Mouse (Mus musculus) kidney, postnatal 36 days (tissue): ENCODE measurements at regions not wholly inside any gene's neighbourhood (a gene's known extent, or its start where the extent isn't known, plus 50 kb on each side); places are given as distances from the start of the nearest gene placed in this dataset.
"Not testable (repeated sequence)": the region's sequence is repeated elsewhere in the genome, so short reads cannot be mapped to it uniquely, and the experiment has no call there.

Source experiments
- DNase-seq, 2 experiments: peaks; one replicate each; pipeline ENCODE4 v3.0.0; 2021 to 2022; ENCODE audit warnings: mixed read lengths in 2 of 2

DNA sequence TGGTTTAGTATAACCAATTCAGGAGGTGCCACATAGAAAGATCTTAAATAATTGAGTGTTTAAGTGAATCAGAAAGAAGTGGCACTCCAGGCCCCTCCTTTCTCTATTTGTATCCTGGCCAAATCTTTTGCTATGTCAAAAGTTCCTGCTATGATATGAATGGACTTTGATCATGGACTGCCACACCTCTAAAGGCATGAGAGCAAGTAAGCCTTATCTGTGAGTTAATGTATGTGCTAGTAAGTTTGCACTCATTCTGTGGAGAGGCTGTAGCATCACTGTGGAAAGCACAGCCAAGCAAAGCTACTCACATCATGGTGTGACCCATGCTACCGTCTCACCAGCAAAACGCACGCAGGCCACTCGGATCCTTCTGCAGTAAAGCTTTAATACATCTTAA lies 140.2 kb downstream of the Jrkl start:
- DNase-seq, result no peak

DNA sequence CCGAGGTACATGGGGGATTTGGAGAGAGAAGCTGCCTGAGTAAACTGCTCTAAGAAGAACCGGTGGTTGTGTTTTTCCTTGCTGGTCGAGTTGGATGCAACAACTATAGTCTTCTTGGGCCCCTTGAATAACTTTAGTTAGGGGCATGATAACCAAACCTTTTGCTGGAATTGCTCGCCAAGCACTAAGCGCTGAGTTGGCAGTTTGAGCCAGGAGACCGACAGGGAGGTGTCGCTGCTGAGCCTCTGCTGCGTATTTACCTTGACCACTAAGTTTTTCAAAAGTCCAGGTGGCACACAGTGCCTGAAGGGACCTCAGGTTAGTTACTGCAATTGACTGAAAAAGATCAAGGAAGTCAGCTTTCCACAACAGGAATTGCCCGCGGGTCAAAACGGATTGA lies 162.0 kb downstream of the Jrkl start:
- no peak for DNase-seq

DNA sequence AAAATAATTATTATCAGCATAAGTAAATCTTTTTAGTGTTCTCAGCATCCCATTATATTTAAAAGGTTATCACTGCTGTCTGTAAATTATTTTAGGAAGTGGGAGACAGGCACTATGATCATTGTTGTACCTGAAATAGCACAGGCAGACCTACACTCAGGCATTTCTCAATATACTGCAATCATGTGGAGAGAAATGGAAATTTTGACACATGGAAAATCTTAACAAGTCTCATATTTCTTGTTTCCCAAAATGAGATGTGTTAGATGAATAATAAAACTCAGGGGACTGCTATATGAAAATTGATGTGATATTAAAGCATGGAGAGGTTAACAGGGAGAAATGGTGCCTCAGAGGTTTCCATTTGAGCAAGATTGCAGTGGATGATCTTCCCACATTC lies 196.6 kb downstream of the Jrkl start:
- DNase-seq, result no peak

DNA sequence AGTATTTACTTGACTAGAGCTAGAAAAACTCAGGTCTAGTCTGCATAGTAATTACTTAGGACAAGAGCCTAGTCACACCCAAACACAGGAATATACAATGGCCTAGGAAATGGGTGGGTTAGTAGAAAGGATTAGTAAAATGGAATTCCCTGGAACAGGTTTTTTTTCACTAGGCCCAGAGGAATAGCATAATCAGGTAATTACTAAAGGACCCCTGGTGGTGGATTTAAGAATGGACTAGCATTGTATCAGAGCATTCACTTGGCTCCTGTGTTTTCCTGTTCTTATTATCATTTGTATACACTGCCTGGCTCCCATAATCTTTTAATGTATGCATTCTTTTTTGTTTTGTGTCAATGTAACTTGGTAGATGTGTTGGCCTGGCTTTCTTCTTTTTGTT lies 226.6 kb downstream of the Jrkl start:
- DNase-seq, result no peak

DNA sequence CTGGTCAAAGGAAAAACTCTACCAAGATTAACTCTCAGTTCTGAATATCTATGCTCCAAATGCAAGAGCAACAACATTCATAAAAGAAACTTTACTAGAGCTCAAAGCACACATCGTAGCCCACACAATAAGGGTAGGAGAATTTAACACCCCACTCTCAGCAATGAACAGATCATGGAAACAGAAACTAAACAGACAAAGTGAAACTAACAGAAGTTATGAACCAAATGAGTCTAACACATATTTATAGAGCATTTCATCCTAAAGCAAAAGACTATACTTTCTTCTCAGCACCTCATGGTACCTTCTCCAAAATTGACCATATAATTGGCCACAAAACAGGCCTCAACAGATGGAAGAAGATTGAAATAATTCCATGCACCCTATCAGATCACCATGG lies 262.4 kb downstream of the Jrkl start:
- DNase-seq, result not testable (repeated sequence)

DNA sequence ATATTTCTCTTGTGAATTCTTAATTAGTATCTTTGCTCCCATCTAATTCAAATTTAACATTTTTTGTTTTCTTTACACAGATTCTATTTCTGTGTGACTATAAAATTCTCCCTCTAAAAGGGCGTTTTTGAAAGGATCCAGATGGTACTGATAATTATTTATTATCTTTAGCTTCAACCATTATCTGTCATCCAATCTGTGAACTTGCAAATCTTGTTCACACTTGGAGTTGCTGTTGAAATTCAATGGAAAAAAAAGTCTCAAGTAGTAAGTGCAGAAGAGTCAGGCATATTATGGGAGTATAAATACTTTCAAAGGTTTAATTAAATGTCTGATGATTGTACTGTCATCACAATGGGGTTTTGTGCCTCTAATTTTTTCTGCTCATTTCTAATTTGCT lies 272.6 kb downstream of the Jrkl start:
- no peak for DNase-seq

DNA sequence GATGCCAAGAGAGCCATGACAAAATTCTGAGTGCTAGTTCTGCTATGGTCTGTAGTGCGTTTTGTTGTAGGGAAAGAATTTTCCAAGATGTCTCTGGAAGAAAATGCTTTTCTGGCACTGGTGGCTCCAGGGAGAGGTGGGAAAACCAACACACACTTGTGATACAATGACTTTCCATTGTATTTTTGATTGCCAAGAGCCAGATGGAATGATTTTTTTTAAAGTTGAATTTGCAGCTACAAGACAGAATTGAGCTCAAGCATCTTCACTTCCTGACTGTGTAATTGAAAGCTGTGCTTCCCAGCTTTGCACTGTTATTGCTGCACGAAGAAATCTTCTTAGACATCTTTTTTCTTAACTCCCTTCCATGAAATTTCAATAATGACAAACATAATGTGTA lies 285.3 kb downstream of the Jrkl start:
- no peak for DNase-seq

DNA sequence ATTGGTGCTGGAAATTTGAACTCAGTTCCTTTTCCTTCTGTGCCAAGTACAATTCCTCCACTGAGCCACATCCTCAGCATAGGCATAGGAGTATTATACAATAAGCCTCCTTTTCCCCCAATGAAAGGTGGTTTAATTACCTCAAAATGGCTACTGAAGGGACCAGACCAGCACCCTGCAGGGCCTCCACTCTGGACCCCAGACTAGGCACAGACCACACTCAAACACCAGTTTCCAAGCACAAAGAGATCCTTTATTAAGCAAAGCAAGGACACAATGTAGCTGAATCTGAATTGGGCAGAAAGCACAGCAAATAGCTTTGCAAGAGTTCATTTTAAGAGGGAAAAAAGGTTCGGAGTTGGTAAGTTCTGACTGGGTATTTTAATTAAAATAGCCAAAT lies 299.5 kb downstream of the Jrkl start:
- no peak for DNase-seq

DNA sequence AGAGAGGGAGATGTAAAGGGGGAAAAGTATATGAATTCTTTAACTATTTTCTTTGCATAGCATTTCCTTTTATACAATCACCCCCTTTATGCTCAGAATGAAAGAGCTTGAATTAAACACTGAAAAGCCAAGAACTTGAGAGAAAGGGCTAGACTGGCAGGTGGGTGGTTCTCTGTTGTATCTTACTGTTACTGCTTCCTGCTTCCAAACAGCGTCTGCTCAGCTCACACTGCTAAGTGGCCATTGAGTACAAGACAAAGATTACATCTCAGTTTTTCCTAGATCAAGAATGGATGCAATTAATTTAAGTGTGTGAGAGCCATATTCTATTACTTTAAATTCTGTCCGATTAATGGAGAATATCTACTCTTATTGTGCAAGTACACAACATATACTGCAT lies 300.2 kb downstream of the Jrkl start:
- DNase-seq, result no peak

DNA sequence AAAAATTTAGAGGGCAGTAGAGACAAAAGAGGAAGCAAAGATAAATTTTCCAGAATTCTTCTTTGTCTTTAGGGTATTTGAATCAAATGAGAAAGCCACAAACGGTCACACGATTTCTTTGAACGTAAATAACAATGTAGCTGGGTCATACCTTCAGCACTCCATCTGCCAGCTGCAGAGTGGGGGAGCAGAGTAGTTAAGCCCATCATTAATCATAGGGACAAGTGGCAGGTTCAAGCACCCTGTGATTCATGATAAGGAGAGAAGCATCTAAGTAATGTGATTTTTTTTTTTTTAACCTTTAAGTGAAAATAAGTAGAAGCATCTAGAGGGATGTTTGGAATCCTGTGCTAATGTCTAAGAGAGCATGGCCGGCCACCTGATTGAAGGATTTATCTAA lies 300.6 kb downstream of the Jrkl start:
- no peak for DNase-seq

DNA sequence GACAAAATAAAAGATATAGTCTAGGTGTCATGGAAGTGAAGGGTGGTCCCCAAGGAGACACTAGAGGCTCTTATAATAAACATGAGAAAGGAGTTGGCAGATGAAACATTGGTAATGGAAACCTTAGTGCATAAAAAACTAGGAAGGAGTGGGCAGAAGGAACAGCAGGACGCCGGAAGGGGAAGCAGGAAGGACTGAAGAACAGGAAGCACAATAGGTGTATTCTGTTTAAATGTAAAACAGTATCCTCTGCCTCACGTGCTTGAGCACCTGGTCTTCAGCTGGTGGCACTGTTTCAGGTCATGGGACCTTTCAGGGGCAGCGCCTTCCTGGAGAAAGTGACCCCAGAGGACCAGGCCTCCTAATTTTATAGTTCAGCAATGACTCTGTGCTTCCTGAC lies 310.6 kb downstream of the Jrkl start:
- no peak for DNase-seq

DNA sequence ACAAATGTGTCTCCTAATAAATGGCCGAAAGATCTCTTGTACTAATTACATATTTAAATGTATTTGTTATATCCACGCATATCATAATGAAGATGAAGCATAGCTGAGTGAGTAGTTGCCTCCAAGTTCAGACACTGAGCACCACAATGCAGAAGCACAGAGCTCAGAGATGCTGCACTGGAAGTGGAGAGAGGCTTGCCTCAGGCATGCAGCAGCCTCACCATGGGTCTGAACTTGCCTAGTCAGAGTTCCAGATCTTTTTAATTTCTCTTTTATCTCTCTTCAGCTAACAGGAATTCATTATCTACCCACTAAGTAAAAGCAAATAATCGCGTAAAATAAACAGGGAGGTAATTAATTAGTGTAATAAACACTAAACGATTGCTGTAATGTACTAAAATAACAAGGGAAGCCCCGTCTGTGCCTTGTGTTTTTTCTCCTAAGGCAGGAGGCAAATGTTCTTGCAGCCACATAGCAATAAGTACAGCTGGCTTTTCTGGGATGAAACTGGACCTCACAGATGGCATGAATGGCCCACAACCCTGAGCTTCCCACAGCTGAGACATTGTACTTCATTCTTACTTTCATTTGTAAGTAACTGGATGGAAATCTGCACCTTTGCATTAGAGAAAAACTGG lies 320.0 kb downstream of the Jrkl start:
- no peak for DNase-seq

DNA sequence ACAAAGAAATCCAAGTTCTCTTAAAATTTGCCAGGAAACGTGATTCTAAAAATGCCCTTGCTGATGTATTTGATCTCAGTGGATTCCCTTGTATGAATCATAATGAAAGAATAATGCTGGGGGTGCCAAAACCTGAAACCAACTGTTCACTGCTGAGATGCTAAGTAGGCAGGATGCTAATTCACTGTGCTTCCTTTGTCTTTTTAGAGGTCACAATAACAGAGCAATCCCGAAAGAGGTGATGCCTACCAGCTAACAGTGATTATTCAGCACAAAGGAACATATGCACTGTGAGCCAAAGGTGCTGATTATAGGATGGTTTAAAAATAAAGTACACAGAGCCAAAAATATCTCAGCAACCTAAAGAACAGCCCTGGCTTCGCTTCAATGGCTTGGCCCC lies 344.9 kb downstream of the Jrkl start:
- no peak for DNase-seq

DNA sequence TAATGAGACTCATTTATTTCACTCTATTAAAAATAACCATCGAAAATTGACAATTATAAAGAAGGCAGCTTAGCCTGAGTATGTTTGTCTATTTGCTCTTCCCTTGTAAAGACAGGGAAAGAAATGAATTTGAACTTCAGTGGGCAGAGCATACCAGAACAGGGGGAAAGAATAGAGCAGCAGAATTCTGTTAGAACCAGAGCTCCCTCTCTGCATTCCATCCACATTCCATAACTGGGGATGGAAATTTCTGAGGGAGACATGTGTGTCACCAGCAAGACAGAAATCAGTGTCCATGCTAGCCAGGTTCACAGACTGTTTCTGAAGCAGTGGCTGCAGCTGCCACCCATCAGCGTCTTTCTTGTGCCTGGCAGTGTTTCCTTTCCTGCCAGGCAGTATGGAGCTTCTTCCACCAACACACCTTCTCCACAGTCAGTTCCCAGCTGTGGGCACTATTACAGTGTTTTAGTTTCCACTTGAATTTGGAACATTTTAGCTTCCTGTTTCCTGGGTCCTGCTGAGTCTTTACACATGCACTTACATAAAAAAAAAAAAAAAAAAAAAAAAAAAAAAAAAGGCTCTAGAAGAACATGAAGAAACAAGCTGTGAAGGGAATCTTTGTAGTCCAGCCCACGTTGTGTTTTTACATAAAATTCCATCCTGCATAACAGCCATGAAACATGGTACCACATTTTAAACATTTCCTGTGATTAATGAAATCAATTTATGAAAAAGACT lies 365.7 kb downstream of the Jrkl start:
- DNase-seq, result no peak

DNA sequence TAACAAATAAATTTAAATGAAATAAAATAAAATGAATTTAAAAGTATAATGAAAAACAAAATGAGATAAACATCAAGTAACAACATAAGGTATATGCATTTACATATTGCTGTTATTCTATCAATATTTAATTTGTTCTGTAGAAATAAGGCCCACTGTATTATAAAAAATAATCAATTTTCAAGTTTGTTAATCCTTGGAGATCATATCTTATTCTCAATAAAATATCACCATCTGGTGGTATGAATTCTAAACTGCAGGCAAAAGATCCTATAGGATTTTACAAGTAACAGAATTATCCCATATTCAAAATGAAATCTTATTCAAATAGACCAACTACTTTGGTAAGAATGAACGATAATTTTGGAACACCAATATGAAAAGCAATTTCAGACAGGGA lies 369.1 kb downstream of the Jrkl start:
- DNase-seq, result peak in 1 of 2 experiments; percentile 1

DNA sequence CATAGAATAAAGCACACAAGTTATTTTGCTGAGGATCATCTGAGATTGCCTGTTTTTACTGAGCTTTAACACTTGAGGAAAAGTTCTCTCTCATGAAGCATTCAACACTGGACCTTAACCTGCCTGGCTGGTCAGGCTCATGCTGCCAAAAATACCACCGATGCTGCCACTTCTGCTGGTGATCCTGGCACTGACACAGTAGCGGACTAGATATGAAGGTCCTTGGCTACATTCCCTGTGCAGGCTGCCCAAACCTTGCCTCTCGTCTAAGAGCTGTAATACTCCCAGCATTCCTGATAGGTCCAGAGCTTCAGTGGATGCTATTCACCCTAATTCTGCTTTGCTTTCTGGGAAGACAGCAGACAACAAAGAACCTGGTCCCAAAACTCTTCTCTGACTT lies 374.7 kb downstream of the Jrkl start:
- DNase-seq, result peak in 1 of 2 experiments; percentile 3
